Mouse (Mus musculus) cerebellum, adult 11 months (tissue): ENCODE measurements at regions not wholly inside any gene's neighbourhood (a gene's known extent, or its start where the extent isn't known, plus 50 kb on each side); places are given as distances from the start of the nearest gene placed in this dataset.

Experiments used
- DNase-seq: peaks from one replicate; pipeline ENCODE4 v3.0.0; 2022

GRCm38 (mm10) chr10:42093176-42093759, 75.0 kb upstream of the Armc2 start:
- no peak for DNase-seq

- peak; percentile 77 for DNase-seq
Measured at GRCm38 (mm10) chr10:42092500-42092899, 74.3 kb upstream of the Armc2 start.

GRCm38 (mm10) chr10:42091546-42092168, 73.4 kb upstream of the Armc2 start:
- no peak for DNase-seq

GRCm38 (mm10) chr10:42090806-42091205, 72.6 kb upstream of the Armc2 start:
- DNase-seq: no peak

- no peak for DNase-seq
Measured at GRCm38 (mm10) chr10:42090147-42090546, 71.9 kb upstream of the Armc2 start.

GRCm38 (mm10) chr10:42089686-42090085, 71.4 kb upstream of the Armc2 start:
- DNase-seq: no peak

- DNase-seq: no peak
Measured at GRCm38 (mm10) chr10:42089235-42089625, 71.0 kb upstream of the Armc2 start.

- DNase-seq: no peak
Measured at GRCm38 (mm10) chr10:42088570-42089234, 70.5 kb upstream of the Armc2 start.

GRCm38 (mm10) chr10:42087906-42088305, 69.7 kb upstream of the Armc2 start:
- no peak for DNase-seq

GRCm38 (mm10) chr10:42086691-42087090, 68.4 kb upstream of the Armc2 start:
- no peak for DNase-seq

- no peak for DNase-seq
Measured at GRCm38 (mm10) chr10:42085295-42085694, 67.1 kb upstream of the Armc2 start.

- DNase-seq: no peak
Measured at GRCm38 (mm10) chr10:42082227-42082840, 64.1 kb upstream of the Armc2 start.

GRCm38 (mm10) chr10:42079775-42080174, 61.5 kb upstream of the Armc2 start:
- no peak for DNase-seq

GRCm38 (mm10) chr10:42076711-42077110, 58.5 kb upstream of the Armc2 start:
- DNase-seq: no peak

- no peak for DNase-seq
Measured at GRCm38 (mm10) chr10:42075545-42075944, 57.3 kb upstream of the Armc2 start.

- DNase-seq: no peak
Measured at GRCm38 (mm10) chr10:42072758-42073157, 54.5 kb upstream of the Armc2 start.

- DNase-seq: no peak
Measured at GRCm38 (mm10) chr10:42072131-42072530, 53.9 kb upstream of the Armc2 start.

- no peak for DNase-seq
Measured at GRCm38 (mm10) chr10:42071404-42072024, 53.3 kb upstream of the Armc2 start.

- peak; percentile 80 for DNase-seq
Measured at GRCm38 (mm10) chr10:42070611-42071403, 52.6 kb upstream of the Armc2 start.

- no peak for DNase-seq
Measured at GRCm38 (mm10) chr10:42069751-42070150, 51.5 kb upstream of the Armc2 start.

GRCm38 (mm10) chr10:42068497-42068896, 50.3 kb upstream of the Armc2 start:
- DNase-seq: no peak
